Mouse (Mus musculus) thymus, adult 2 months (tissue): ENCODE measurements around the gene Larp7. TPM values are rescaled to one million over a fixed set of nuclear protein-coding genes. Genes with fewer than 3 reads are reported as not detected.

Experiments used
- DNase-seq: peaks from one replicate; pipeline ENCODE4 v3.0.0; 2021
- H3K27ac ChIP-seq: fragments of 200-500 bp; 2 replicates; pipeline ENCODE4 v1.5.1; 2012; ENCODE audit warnings: low read length, control low read depth; ENCODE audit not compliant: control insufficient read depth, insufficient read depth
- H3K27me3 ChIP-seq: fragments of 200-500 bp; 2 replicates; pipeline ENCODE4 v1.6.1; 2012; ENCODE audit warnings: mild to moderate bottlenecking, low read length, moderate library complexity, mixed read lengths; ENCODE audit not compliant: control insufficient read depth, insufficient read depth
- H3K36me3 ChIP-seq: fragments of 200-500 bp; 2 replicates; pipeline ENCODE4 v1.6.1; 2012; ENCODE audit warnings: mild to moderate bottlenecking, low read length, moderate library complexity; ENCODE audit not compliant: control insufficient read depth, insufficient read depth
- H3K4me1 ChIP-seq: fragments of 200-500 bp; replicated peaks from 2 replicates; pipeline ENCODE4 v1.6.1; 2012; ENCODE audit warnings: low read length; ENCODE audit not compliant: control insufficient read depth, insufficient read depth
- H3K4me3 ChIP-seq: fragments of 200-500 bp; 2 replicates; pipeline ENCODE4 v1.5.1; 2012; ENCODE audit warnings: mild to moderate bottlenecking, low read length, control low read depth, moderate library complexity; ENCODE audit not compliant: control insufficient read depth, insufficient read depth
- CTCF ChIP-seq: fragments of 200-500 bp; IDR thresholded peaks from 2 replicates; pipeline ENCODE4 v1.5.1; 2012; ENCODE audit warnings: mild to moderate bottlenecking, control low read depth, low read length, moderate library complexity, borderline replicate concordance; ENCODE audit not compliant: control insufficient read depth, poor library complexity, insufficient read depth; ENCODE audit errors: extremely low read depth
- POLR2A ChIP-seq: fragments of 200-500 bp; IDR thresholded peaks from 2 replicates; pipeline ENCODE4 v1.6.1; 2012; ENCODE audit warnings: mild to moderate bottlenecking, low read length, control low read depth, moderate library complexity; ENCODE audit not compliant: control insufficient read depth, poor library complexity, insufficient read depth; ENCODE audit errors: extremely low read depth
- WGBS: fragments of 180-500 bp; shearing (Covaris S2); methylation state at CpG from one replicate; pipeline ENCODE4 v1.1.7; 2018; 5-methylcytosine and 5-hydroxymethylcytosine counted together
- polyA plus RNA-seq: library from polyadenylated mRNA; depleted of rRNA; stranded (reverse); fragments of >200 nt; gene quantifications from 2 replicates; pipeline ENCODE4 v1.2.3, GENCODE M21; 2012; rRNA removed

Larp7 gene
- polyA plus RNA-seq, 1 experiment = 2.8 TPM

- 2% methylated on average over 62 of the region's 62 CpGs for WGBS
- H3K27ac ChIP-seq = no peak within 1 kb of the TSS
- no peak for DNase-seq
- no peaks in the 10 kb centered on the region for H3K36me3 ChIP-seq
- no peaks in the 10 kb centered on the region for H3K4me1 ChIP-seq
- peak within 1 kb of the TSS; percentile 19; the same call in 1 of the 2 replicates for H3K4me3 ChIP-seq
- TF ChIP-seq POLR2A (no peak), CTCF (no peak)
- H3K27me3 ChIP-seq = peaks cover 6% of the 10 kb centered on the region; the same call in 1 of the 2 replicates
These were observed 54.3 kb downstream of the Larp7 start, which contains the start of gene Ank2 for GRCm38 (mm10) chr3:127498742-127499400. Gene Ank2 (minus strand): TSS chr3:127499350.

- no peak for TF ChIP-seq POLR2A
- no peak for TF ChIP-seq CTCF
- 6% methylated on average over 23 of the region's 23 CpGs for WGBS
- H3K4me1 ChIP-seq = no peaks in the 10 kb centered on the region
- no peak overlapping the region for H3K27ac ChIP-seq
- DNase-seq = no peak
- no peak overlapping the region for H3K4me3 ChIP-seq
- H3K27me3 ChIP-seq = peaks cover 6% of the 10 kb centered on the region; the same call in 1 of the 2 replicates
- no peaks in the 10 kb centered on the region for H3K36me3 ChIP-seq
These were observed 54.9 kb downstream of the Larp7 start for GRCm38 (mm10) chr3:127498197-127498741.

DNA sequence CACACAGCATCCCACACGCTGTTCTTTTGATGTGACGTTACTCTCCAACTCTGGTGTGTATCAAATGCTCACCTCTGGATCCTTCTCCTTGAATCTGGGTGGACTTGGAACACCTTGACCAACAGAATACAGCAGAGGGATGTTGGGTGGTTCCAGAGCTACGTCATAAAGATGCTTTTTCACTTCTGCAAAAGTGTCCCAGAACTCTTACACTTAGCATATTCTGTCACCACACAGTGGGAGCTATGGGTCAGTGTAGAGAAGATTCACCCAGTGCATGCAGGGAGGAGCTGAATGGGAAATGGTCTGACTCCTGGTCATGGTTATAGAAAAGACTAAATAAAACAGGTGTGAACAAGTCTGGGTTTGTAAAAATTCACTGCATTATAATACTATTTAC, 60.5 kb downstream of the Larp7 start:
- Histone ChIP-seq H3K4me3 (no peak overlapping the region), H3K4me1 (no peaks in the 10 kb centered on the region), H3K27me3 (no peaks in the 10 kb centered on the region), H3K27ac (no peak overlapping the region), H3K36me3 (no peaks in the 10 kb centered on the region)
- WGBS = 86% methylated on average over 3 of the region's 3 CpGs
- DNase-seq = no peak
- TF ChIP-seq CTCF = no peak
- TF ChIP-seq POLR2A = no peak

- no peak overlapping the region for H3K4me3 ChIP-seq
- H3K27me3 ChIP-seq = no peaks in the 10 kb centered on the region
- H3K4me1 ChIP-seq = no peaks in the 10 kb centered on the region
- DNase-seq = no peak
- TF ChIP-seq CTCF (no peak), POLR2A (no peak)
- H3K27ac ChIP-seq = no peak overlapping the region
- WGBS = 92% methylated on average over 7 of the region's 7 CpGs
- no peaks in the 10 kb centered on the region for H3K36me3 ChIP-seq
These were observed 65.8 kb downstream of the Larp7 start for GRCm38 (mm10) chr3:127487302-127487701.

Other genes with a start within 250 kb of the Larp7 start
- gene Ank2, start 54.0 kb downstream of the Larp7 start, polyA plus RNA-seq = 2.4 and 4.6 TPM in 2 replicates
- 2.6 and 4.2 TPM in 2 replicates for gene Zgrf1, start 140 bp upstream of the Larp7 start, polyA plus RNA-seq
- gene Neurog2, start 79.8 kb upstream of the Larp7 start, polyA plus RNA-seq = 0.09 and 0.20 TPM in 2 replicates
- gene Alpk1, start 227.2 kb upstream of the Larp7 start, polyA plus RNA-seq = 1.7 and 1.8 TPM in 2 replicates
- gene Tifa, start 236.5 kb upstream of the Larp7 start, polyA plus RNA-seq = 2.5 and 3.1 TPM in 2 replicates